Mouse (Mus musculus): ENCODE data around the gene Plpp1. TPM values are rescaled to one million over a fixed set of nuclear protein-coding genes. Genes with fewer than 3 reads are reported as not detected.

Plpp1 gene
- polyA plus RNA-seq, 1 experiment from 2014 or later, result 68.1 TPM

GRCm38 (mm10) chr13:112801381-112802004 is 901 bp downstream of the Plpp1 start:
- WGBS, result under 1% methylated on average over 23 of the region's 23 CpGs
- Histone ChIP-seq H3K4me1 (peaks cover 13% of the 10 kb centered on the region; the same call in 1 of the 2 replicates), H3K27ac (replicated peaks) (peak overlapping the region; percentile 96), H3K27me3 (no peaks in the 10 kb centered on the region), H3K36me3 (peaks cover 13% of the 10 kb centered on the region), H3K4me2 (replicated peaks) (peak overlapping the region; percentile 87), H3K9ac (peak overlapping the region; percentile 80), H3K4me3 (replicated peaks) (peak overlapping the region; percentile 89), H3K9me3 (replicated peaks) (no peaks in the 10 kb centered on the region)
- peak; percentile 72 for ATAC-seq (ENCODE audit: insufficient number of reproducible peaks, low FRiP score, low TSS enrichment, low read depth)

- peaks cover 16% of the 10 kb centered on the region for H3K36me3 ChIP-seq
- no peak overlapping the region for H3K4me2 ChIP-seq (replicated peaks)
- no peak for ATAC-seq (ENCODE audit: insufficient number of reproducible peaks, low FRiP score, low TSS enrichment, low read depth)
- WGBS, result 90% methylated on average over 7 of the region's 7 CpGs
- H3K4me3 ChIP-seq (replicated peaks), result no peak overlapping the region
- no peak overlapping the region for H3K9ac ChIP-seq
- H3K27ac ChIP-seq (replicated peaks), result no peak overlapping the region
- no peaks in the 10 kb centered on the region for H3K27me3 ChIP-seq
- H3K4me1 ChIP-seq, result peaks cover 13% of the 10 kb centered on the region; the same call in 1 of the 2 replicates
- no peaks in the 10 kb centered on the region for H3K9me3 ChIP-seq (replicated peaks)
Observed at GRCm38 (mm10) chr13:112803106-112803505, 2.5 kb downstream of the Plpp1 start.

- WGBS, result 86% methylated on average over 4 of the region's 4 CpGs
- H3K4me2 ChIP-seq (replicated peaks), result no peak overlapping the region
- H3K4me3 ChIP-seq (replicated peaks), result no peak overlapping the region
Observed at GRCm38 (mm10) chr13:112803661-112804060, 3.1 kb downstream of the Plpp1 start.

GRCm38 (mm10) chr13:112805529-112805928 is 4.9 kb downstream of the Plpp1 start:
- Histone ChIP-seq H3K9ac (no peak overlapping the region), H3K9me3 (replicated peaks) (no peaks in the 10 kb centered on the region), H3K36me3 (peaks cover 16% of the 10 kb centered on the region), H3K27me3 (no peaks in the 10 kb centered on the region), H3K27ac (replicated peaks) (no peak overlapping the region), H3K4me2 (replicated peaks) (no peak overlapping the region), H3K4me3 (replicated peaks) (no peak overlapping the region), H3K4me1 (peaks cover 13% of the 10 kb centered on the region; the same call in 1 of the 2 replicates)
- WGBS, result 97% methylated on average over 3 of the region's 3 CpGs
- ATAC-seq (ENCODE audit: insufficient number of reproducible peaks, low FRiP score, low TSS enrichment, low read depth), result no peak

More at GRCm38 (mm10) chr13:112803661-112804060, 3.1 kb downstream of the Plpp1 start:
- Histone ChIP-seq H3K27ac (replicated peaks) (no peak overlapping the region), H3K4me1 (peaks cover 13% of the 10 kb centered on the region; the same call in 1 of the 2 replicates), H3K9ac (no peak overlapping the region), H3K9me3 (replicated peaks) (no peaks in the 10 kb centered on the region), H3K27me3 (no peaks in the 10 kb centered on the region), H3K36me3 (peaks cover 16% of the 10 kb centered on the region)
- ATAC-seq (ENCODE audit: insufficient number of reproducible peaks, low FRiP score, low TSS enrichment, low read depth), result no peak

GRCm38 (mm10) chr13:112807936-112808667 is 7.5 kb downstream of the Plpp1 start:
- Histone ChIP-seq H3K4me2 (replicated peaks) (no peak overlapping the region), H3K4me3 (replicated peaks) (no peak overlapping the region), H3K4me1 (peaks cover 11% of the 10 kb centered on the region; the same call in 1 of the 2 replicates), H3K27ac (replicated peaks) (no peak overlapping the region), H3K9ac (no peak overlapping the region), H3K9me3 (replicated peaks) (no peaks in the 10 kb centered on the region), H3K36me3 (peaks cover 16% of the 10 kb centered on the region), H3K27me3 (no peaks in the 10 kb centered on the region)
- ATAC-seq (ENCODE audit: insufficient number of reproducible peaks, low FRiP score, low TSS enrichment, low read depth), result no peak
- WGBS, result 81% methylated on average over 10 of the region's 10 CpGs

GRCm38 (mm10) chr13:112809504-112810247 is 9.1 kb downstream of the Plpp1 start:
- Histone ChIP-seq H3K9ac (no peak overlapping the region), H3K27me3 (no peaks in the 10 kb centered on the region), H3K27ac (replicated peaks) (no peak overlapping the region), H3K4me3 (replicated peaks) (no peak overlapping the region), H3K36me3 (peaks cover 16% of the 10 kb centered on the region), H3K9me3 (replicated peaks) (no peaks in the 10 kb centered on the region), H3K4me1 (peaks cover 11% of the 10 kb centered on the region; the same call in 1 of the 2 replicates), H3K4me2 (replicated peaks) (no peak overlapping the region)
- WGBS, result 62% methylated on average over 7 of the region's 7 CpGs
- no peak for ATAC-seq (ENCODE audit: insufficient number of reproducible peaks, low FRiP score, low TSS enrichment, low read depth)

GRCm38 (mm10) chr13:112810248-112810645 is 9.7 kb downstream of the Plpp1 start:
- Histone ChIP-seq H3K4me2 (replicated peaks) (no peak overlapping the region), H3K27ac (replicated peaks) (no peak overlapping the region), H3K4me3 (replicated peaks) (no peak overlapping the region), H3K9ac (no peak overlapping the region), H3K4me1 (peaks cover 11% of the 10 kb centered on the region; the same call in 1 of the 2 replicates), H3K27me3 (no peaks in the 10 kb centered on the region), H3K36me3 (peaks cover 15% of the 10 kb centered on the region), H3K9me3 (replicated peaks) (no peaks in the 10 kb centered on the region)
- no peak; the same call in 1 of the 2 replicates for ATAC-seq (ENCODE audit: insufficient number of reproducible peaks, low FRiP score, low TSS enrichment, low read depth)
- WGBS, result 73% methylated on average over 4 of the region's 4 CpGs

- WGBS, result 40% methylated on average over 9 of the region's 9 CpGs
- H3K27me3 ChIP-seq, result no peaks in the 10 kb centered on the region
- no peak for ATAC-seq (ENCODE audit: insufficient number of reproducible peaks, low FRiP score, low TSS enrichment, low read depth)
- H3K9ac ChIP-seq, result no peak overlapping the region
- H3K4me1 ChIP-seq, result peaks cover 11% of the 10 kb centered on the region; the same call in 1 of the 2 replicates
- no peak overlapping the region for H3K27ac ChIP-seq (replicated peaks)
- H3K36me3 ChIP-seq, result peaks cover 10% of the 10 kb centered on the region
- H3K4me2 ChIP-seq (replicated peaks), result no peak overlapping the region
- no peaks in the 10 kb centered on the region for H3K9me3 ChIP-seq (replicated peaks)
- H3K4me3 ChIP-seq (replicated peaks), result no peak overlapping the region
Observed at GRCm38 (mm10) chr13:112810751-112811150, 10.2 kb downstream of the Plpp1 start.

GRCm38 (mm10) chr13:112811708-112812403 is 11.3 kb downstream of the Plpp1 start:
- Histone ChIP-seq H3K9ac (no peak overlapping the region), H3K27me3 (no peaks in the 10 kb centered on the region), H3K36me3 (no peaks in the 10 kb centered on the region), H3K4me2 (replicated peaks) (no peak overlapping the region), H3K4me1 (peaks cover 11% of the 10 kb centered on the region; the same call in 1 of the 2 replicates), H3K9me3 (replicated peaks) (no peaks in the 10 kb centered on the region), H3K27ac (replicated peaks) (no peak overlapping the region), H3K4me3 (replicated peaks) (no peak overlapping the region)
- no peak for ATAC-seq (ENCODE audit: insufficient number of reproducible peaks, low FRiP score, low TSS enrichment, low read depth)
- 76% methylated on average over 8 of the region's 8 CpGs for WGBS

GRCm38 (mm10) chr13:112815996-112816395 is 15.4 kb downstream of the Plpp1 start:
- no peak overlapping the region for H3K4me3 ChIP-seq (replicated peaks)
- no peak overlapping the region for H3K9ac ChIP-seq
- H3K9me3 ChIP-seq (replicated peaks), result no peaks in the 10 kb centered on the region
- no peak overlapping the region for H3K4me2 ChIP-seq (replicated peaks)
- H3K27me3 ChIP-seq, result no peaks in the 10 kb centered on the region
- no peak for ATAC-seq (ENCODE audit: insufficient number of reproducible peaks, low FRiP score, low TSS enrichment, low read depth)
- no peak overlapping the region for H3K27ac ChIP-seq (replicated peaks)
- WGBS, result 84% methylated on average over 3 of the region's 3 CpGs
- H3K4me1 ChIP-seq, result 0 out of 2 replicates have a peak, but pooled peaks cover 4% of the 10 kb centered on the region
- H3K36me3 ChIP-seq, result no peaks in the 10 kb centered on the region
